Mouse (Mus musculus) layer of hippocampus, postnatal 25 days (tissue): ENCODE measurements around the gene Dnah8. TPM values are rescaled to one million over a fixed set of nuclear protein-coding genes. Genes with fewer than 3 reads are reported as not detected.

ENCODE experiments used
- DNase-seq, 2 experiments: peaks; one replicate each; pipeline ENCODE4 v3.0.0; 2022; ENCODE audit warnings: mixed read lengths in 2 of 2, low spot score in 1 of 2; ENCODE audit errors: extremely low spot score in 1 of 2
- total RNA-seq, 2 experiments: library from RNA; stranded (reverse); gene quantifications; 2 replicates each; pipeline ENCODE4 v1.2.3; 2021

The Dnah8 gene
- total RNA-seq, 2 experiments from 2014 or later = 1.6 to 2.4 TPM

DNA sequence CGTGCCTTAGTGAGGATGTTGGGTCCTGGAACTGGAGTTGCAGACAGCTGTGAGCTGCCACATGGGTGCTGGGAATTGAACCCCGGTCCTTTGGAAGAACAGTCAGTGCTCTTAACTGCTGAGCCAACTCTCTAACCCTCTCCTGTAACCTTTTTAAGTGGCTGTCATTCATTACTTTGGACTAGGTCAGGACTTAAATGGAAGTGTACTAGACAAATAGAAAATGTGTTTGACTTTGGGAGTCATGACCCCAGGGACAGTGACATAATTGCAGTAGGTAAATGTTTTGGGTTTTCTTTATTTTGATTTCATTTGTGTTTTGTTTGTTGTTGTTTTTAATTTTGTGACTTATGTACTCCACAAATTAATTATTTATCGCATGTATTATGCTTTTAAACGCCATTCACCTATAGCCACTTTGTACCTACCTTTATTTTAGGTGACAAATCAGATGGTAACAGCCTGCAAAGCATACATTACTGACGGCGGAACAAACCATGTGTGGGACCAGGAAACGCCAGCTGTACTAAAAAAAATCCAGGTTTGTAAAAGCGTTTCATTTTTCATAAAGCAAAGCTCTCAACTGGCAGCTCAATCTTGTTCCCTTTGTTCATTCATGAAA is 33.5 kb downstream of the Dnah8 start:
- DNase-seq = no peak

DNA sequence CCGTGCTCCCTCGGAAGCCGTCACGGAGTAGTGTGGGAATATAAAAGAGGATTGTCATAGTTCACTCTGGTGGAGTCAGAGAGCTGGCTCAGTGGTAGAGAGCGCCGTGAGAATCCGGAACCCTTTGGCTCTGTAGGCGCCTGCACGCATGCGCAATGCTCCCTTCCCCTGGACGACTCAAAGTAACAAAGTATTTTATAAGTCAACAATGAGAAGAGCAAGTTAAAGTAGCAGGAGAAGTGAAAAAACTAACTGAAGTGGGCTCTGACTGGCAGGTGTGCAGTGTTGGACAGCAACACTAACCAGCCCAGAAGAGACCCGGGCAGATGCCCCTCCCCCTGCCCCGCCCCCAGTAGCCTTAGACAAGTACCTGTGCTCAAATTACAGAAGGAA is 34.0 kb downstream of the Dnah8 start:
- peak; percentile 61 to 67 for DNase-seq

- no peak for DNase-seq
These were observed 38.0 kb downstream of the Dnah8 start for GRCm38 (mm10) chr17:30662131-30662530.

DNA sequence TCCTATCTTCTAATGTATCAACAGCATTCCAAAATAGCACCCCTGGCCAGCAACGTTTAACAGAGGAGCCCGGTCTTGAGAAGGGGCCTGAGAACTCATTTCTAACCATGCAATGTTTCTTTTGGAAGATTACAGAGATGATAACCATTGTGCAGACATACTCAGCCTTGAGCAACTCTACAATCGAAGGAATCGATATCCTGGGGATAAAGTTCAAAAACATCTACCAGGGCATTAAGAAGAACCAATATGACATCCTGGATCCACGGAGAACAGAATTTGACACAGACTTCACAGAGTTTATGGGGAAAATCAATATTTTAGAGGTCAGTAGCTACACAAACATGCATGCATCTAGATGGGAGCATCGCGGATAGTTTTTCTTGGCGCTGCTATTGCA is 39.0 kb downstream of the Dnah8 start:
- DNase-seq = no peak

GRCm38 (mm10) chr17:30664856-30665255 is 40.7 kb downstream of the Dnah8 start:
- DNase-seq = no peak

GRCm38 (mm10) chr17:30672556-30672955 is 48.4 kb downstream of the Dnah8 start:
- DNase-seq = no peak

GRCm38 (mm10) chr17:30673023-30673422 is 48.9 kb downstream of the Dnah8 start:
- DNase-seq = no peak

DNA sequence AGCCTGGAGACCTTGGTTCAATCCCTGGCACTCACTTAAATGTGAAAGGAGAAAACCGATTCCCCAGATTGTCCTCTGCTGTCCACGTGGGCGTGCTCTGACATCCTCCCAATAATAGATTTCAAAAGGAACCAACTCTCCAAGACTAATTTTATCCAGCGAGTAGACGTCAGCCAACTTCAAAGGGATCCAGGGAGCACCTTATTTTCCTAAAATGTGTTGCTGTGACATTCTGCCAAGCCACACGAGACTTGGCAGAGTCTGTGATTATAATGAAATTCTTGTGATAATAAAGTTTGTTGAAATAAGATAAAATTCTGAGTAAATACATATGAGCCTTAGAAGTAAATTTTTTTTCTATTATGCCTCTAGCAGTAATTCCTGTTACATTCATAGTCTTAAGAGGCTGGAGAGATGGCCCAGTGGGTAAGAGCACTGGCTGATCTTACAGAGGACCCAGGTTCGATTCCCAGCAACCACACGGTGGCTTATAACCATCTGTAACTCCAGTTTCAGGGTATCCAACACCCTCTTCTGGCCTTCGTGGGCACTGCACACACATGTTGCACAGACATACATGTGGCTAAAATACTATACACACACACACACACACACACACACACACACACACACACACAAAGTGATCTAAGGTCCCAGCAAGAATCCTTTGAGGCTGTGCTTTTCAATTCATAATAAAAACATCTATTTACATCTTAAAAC is 51.0 kb downstream of the Dnah8 start:
- no peak for DNase-seq

GRCm38 (mm10) chr17:30678523-30678922 is 54.4 kb downstream of the Dnah8 start:
- no peak for DNase-seq

GRCm38 (mm10) chr17:30679612-30680011 is 55.5 kb downstream of the Dnah8 start:
- DNase-seq = no peak

DNA sequence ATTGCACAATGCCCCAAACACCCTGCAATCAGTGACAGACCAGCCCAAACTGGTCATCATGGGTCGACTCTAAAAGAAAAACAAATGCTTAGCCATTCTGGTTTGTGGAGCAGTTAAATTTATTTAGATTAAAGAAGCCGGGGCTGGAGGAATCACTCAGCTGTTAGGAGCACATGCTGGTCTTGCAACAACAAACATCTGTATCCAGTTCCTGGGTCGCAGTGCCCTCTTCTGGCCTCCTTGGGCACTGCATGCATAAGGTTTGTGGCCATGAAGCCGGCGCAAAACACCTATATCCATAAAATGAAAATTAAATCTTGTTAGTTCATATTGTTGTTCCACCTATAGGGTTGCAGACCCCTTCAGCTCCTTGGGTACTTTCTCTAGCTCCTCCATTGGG is 57.5 kb downstream of the Dnah8 start:
- peak in 1 of 2 experiments; percentile 53 for DNase-seq

- DNase-seq = no peak
These were observed 66.0 kb downstream of the Dnah8 start for GRCm38 (mm10) chr17:30690181-30690580.

DNA sequence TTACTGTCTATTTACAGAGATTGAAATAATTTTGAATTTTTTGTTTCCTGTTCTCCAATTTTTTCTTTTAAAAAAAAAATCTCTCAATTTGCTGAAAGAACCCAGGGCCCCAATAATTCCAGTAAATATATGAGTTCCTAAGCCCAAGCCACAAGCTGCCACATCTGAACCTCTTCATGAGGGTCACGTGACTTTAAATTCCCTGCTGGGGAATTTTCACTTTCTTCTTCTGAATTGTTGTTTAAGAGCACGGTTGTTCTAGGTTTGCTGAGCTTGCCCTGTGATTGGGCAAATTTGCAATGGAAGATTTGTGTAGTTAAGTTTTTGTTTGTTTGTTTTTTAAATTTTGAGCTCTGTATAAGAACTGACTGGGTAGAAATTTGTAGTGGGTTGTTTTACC is 67.3 kb downstream of the Dnah8 start:
- DNase-seq = no peak

- no peak for DNase-seq
These were observed 70.1 kb downstream of the Dnah8 start for GRCm38 (mm10) chr17:30694281-30694680.

GRCm38 (mm10) chr17:30714732-30715131 is 90.6 kb downstream of the Dnah8 start:
- DNase-seq = no peak

- DNase-seq = no peak
These were observed 94.0 kb downstream of the Dnah8 start for GRCm38 (mm10) chr17:30718197-30718596.

- DNase-seq = no peak
These were observed 94.9 kb downstream of the Dnah8 start for GRCm38 (mm10) chr17:30719031-30719430.

DNA sequence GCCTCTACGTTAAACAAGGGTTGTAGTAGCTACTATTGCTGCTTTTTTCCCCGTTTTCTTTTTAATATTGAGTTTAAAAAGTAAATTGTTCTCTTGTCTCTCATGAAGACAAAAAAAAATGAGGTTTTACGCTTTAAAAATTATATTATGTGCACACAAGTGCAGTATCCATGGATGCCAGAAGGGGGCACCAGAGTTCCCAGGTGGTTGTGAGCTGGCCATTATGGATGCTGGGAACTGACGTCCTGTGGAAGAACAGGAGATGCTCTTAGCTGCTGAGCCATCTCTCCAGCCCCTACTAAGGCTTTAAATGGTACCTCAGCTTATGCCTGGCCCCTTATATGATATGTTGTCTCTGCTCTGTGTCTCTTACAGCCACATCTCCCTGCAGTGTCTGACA is 103.6 kb downstream of the Dnah8 start:
- no peak for DNase-seq

GRCm38 (mm10) chr17:30732736-30733135 is 108.6 kb downstream of the Dnah8 start:
- DNase-seq = no peak

DNA sequence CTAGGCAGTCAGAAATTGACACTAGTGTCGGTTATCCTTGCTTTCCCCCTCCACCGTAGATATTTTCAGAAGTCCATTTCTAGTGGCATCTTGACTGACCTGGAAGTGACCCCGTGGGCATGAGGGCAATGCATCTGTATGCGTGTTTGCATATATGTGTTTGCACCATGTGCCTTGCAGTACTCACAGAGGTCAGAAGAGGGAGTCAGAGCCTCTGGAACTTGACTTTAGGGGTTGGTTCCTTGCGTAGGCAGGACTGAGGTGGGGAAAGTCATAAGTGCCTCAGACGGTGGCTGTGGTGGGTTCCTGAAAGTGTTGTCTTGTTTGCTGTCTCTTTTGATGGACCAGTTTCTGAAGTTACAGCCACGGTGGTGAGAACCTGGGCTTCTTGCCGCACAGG is 110.6 kb downstream of the Dnah8 start:
- no peak for DNase-seq

DNA sequence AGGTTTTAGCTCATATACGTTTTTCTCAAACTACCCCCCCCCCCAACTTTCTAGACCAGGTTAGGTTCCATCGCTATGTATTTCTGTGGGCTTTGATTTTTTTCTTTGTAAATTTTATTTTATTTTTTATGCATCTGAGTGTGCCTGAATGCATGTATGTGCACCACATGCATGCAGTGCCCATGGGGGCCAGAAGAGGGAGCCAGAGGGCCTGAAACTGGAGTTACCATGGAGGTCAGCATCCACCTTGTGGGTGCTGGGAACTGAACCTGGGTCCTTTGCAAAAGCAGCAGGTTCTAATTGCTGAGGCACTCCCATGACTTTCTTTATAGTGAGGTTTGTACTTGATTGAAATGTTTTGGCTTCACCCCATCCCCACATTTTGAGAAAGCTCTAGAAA is 111.3 kb downstream of the Dnah8 start:
- DNase-seq = no peak

DNA sequence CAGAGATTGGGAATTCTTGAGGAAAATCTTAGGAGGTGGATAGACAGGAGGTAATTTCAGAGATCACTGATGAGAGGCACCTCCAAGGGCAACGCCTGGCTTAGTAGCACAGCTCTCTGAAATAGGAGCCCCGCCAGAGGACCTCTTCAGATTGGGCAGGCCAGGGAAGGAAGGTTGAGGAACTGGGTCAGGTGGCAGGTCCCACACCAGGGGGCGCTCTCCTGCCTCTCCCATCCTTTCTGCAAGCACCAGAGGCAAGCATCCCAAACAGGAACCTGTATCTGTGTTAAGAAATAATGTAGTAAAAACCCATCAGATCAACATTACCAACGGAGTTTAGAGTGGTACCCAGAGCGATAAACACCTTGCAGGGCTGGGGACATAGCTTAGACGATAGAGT is 113.6 kb downstream of the Dnah8 start:
- peak; percentile 30 to 71 for DNase-seq
